Mouse (Mus musculus) ovary, postnatal 10 days (tissue): Measurements from ENCODE around the gene Ms4a6b.
"Not testable (repeated sequence)": the region's sequence is repeated elsewhere in the genome, so short reads cannot be mapped to it uniquely, and the experiment has no call there.

ENCODE experiments used
- DNase-seq: peaks from one replicate; pipeline ENCODE4 v3.0.0; 2022; ENCODE audit warnings: low spot score

Gene Ms4a6b

DNA sequence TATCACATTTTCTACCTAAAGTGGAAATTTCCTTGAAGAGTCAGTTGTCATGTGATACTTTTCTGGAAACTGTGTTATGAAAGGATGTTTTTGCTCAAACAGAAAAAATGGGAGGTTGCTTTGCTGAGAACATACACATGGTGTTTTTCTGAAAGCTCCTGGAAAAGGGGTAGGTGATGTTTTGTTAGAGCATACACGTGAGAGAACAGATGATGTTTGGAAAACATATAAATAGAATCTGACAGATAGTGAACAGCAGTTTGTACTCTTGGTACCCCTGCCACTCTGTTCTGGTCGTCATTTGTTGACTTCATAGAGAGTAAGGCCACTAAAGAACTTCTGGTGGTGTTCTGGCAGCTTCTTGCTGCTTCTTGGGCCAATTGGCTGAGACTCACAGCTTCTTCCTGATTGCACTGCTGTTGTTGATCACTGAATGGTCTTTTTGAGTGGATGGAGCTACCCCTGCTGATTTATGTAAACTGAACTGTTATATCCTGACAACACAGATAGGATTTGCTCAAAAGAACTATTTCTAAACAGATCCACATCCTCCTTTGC is 17.7 kb downstream of the Ms4a6b start:
- DNase-seq: no peak

DNA sequence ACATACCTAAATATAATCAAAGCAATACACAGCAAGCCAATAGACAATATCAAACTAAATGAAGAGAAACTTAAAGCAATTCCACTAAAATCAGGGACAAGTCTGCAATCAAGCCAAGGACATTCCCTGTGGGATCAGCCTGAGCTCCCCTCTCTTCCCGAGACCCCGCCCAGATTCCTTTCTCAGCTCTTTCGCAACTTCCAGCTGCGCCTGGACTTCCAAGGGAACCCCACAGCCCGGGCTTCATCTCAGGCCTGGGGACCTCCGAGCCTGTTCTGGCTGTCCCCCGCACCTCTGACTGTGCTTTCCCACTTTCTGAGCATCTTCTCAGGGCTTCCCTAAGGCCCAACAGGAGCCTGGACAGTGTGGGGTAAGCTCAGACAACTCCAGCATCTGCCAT is 20.3 kb downstream of the Ms4a6b start, which contains the start of gene Ms4a4d:
Gene Ms4a4d, plus strand, starts transcription at position 209 of the 400 bp plus-strand sequence.
- no peak for DNase-seq

DNA sequence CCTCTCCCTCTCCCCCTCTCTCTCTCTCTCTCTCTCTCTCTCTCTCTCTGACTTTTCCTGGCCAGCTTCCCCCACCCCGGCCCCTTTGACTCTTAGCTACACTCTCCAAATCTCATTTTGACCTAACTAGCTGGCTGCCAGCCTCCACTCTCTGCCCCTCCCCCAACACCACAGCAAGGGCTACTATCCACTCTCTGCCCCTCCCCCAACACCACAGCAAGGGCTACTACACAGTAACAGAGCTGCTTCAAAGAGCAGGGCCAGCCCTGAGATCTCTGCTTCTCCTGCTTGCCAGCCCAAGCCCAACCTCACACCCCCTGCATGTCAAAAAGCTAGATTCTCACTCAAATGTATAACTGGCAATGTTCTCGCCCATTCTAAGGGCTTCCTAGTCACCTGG is 21.0 kb downstream of the Ms4a6b start:
- no peak for DNase-seq

DNA sequence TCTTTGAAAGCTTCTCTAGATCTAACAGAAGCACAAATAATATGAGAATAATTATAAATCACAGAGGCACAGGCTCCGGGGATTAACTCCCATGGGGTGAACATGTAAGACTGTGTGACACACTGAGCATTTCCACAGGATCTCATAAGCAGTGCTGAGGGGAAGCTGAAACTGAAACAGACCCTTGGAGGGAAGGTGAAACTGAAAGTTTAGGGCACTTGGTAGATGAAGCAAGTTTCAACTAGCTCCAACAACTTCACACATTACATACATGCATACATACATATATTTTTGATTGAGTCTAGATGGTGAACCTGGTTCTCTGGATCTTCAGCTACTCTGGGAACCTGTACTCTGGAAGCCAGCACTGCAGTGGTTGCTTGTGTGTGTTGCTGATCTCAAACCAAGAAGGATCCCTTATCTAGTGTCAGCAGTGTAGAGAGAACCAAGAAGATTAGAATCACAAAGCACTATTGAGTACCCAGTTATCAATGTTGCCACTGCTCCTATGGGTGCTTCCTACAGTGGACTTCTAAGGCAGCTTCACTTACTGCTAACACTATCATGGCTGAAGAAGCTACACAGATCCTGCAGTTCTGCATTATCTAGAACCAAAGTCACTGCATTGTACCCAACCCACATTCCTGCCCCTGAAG is 24.0 kb downstream of the Ms4a6b start:
- DNase-seq: not testable (repeated sequence)

DNA sequence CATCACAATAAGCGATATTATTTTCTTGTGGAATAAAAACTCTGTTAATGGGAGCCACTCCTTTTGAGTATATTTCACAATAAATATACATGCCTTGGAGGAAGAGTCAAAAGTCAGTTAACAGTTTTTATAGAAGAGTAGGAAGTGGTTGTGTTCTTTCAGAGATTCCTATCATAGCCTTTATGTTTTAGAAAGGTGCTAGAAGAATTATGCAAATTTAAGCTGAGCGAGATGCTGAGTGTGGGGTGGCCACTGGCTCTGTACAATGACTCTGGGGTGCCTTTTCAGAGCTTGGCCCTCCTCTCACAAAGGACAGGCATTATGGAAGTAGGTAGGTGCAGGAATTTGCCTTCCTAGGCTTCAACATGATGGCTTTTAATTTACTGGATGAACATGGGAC is 28.1 kb downstream of the Ms4a6b start:
- not testable (repeated sequence) for DNase-seq

DNA sequence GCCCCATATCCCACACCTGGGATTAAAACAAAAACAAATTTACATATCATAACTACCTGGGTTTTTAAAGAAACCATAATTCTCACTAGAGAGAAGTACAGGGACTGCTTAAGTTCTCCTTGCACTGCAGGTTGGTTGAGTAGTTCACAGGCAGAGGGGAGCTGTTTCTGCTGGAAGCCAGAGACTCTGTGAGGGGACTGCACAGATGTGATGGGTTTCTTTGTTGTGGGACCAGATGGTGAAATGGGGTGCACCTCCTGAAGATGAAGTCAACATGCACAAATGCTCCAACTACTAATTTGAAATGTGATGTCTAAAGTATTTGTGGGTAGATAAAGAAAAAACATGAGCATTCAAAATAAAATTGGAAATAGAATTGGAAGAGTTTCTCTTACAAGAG is 31.6 kb downstream of the Ms4a6b start:
- no peak for DNase-seq

DNA sequence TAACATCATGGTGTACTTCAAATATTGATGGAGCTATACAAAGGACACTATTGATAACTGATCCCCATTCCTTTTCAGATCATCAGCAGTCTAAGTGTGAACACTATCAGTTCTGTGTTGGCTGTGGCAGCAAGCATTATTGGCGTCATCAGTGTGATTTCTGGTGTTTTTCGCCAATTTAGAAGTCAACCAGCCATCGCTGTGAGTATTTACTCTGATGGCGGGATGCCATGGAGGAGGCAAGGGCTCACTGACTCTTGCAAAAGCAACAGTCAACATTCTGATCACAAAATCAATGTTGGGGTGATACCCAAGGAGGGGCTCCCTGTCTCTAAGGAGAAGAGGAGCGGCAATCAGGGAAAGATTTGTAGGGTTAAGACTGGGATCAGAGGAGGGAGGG is 38.4 kb downstream of the Ms4a6b start:
- no peak for DNase-seq

DNA sequence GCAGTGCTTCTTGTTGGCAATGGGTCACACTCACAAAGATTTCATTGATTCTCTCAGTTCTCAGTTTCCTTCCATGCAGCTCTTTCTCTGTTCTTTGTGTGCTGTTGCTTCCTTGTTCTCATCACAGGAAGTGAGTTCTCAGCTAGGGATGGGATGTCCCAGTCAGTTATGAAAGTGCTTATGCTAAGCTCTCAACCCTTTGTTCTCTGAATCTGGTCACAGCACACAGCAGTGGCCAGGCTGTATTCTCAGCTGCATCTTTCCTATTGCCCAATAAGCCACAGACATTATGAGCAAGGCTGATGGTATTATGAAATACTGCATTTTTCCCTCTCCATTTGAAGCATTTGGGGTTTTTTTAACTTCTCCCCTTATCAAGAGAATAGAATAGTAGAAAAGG is 43.2 kb downstream of the Ms4a6b start:
- DNase-seq: not testable (repeated sequence)

DNA sequence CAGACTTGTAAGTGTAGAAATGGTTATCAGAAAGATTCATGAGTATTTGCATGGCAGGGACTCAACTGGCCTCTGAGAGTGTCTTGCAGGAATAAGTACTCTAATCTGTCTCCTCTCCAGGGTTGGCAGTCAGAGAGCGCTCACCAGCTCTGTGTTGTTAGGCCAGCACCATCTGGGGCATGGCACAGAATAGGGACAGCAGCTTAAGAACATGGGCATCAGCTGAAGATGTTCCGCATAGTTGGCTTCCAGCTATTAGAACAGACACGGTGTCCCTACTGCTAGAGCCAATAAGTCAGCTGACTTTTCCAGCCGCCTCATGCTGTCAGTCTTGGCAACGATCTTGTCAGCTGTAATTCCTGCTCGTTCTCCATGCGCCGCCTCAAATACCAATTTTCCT is 58.7 kb downstream of the Ms4a6b start:
- DNase-seq: no peak
